Mouse (Mus musculus) lung, adult 10 weeks (tissue): ENCODE results near the gene Fhod1. TPM values are rescaled to one million over a fixed set of nuclear protein-coding genes. Genes with fewer than 3 reads are reported as not detected.

ENCODE experiments used
- polyA plus RNA-seq: library from polyadenylated mRNA; stranded (reverse); fragments of 350-450 nt; fragmentation: Illumina TruSeq; extraction: RNeasy Lipid Tissue Mini Kit (QIAGEN cat#74804); gene quantifications from one replicate; pipeline ENCODE4 v1.2.3, GENCODE M21; 2014; ENCODE audit warnings: low read depth, low replicate concordance; ENCODE audit not compliant: insufficient read depth

Gene Fhod1
- polyA plus RNA-seq, result 28.9 TPM

GRCm38 (mm10) chr8:105347428-105348221, at the start of gene Fhod1:
Gene Fhod1, minus strand, starts transcription at chr8:105347953.

GRCm38 (mm10) chr8:105373032-105373431, 25.3 kb upstream of the Fhod1 start, which contains the start of gene Plekhg4:
Gene Plekhg4, plus strand, starts transcription at chr8:105373274.

GRCm38 (mm10) chr8:105348450-105349095, 820 bp upstream of the Fhod1 start, which contains the start of gene Slc9a5:
Gene Slc9a5, plus strand, starts transcription at chr8:105348843.

GRCm38 (mm10) chr8:105326141-105326672, 21.5 kb downstream of the Fhod1 start, which contains the start of the genes Lrrc29 and Tmem208:
Gene Lrrc29, minus strand, starts transcription at chr8:105326278.
Gene Tmem208, plus strand, starts transcription at chr8:105326354.

GRCm38 (mm10) chr8:105305211-105306145, 42.3 kb downstream of the Fhod1 start, which contains the start of gene Elmo3:
Gene Elmo3, plus strand, starts transcription at chr8:105305601.

GRCm38 (mm10) chr8:105297511-105298192, 50.1 kb downstream of the Fhod1 start, which contains the start of gene E2f4:
Gene E2f4, plus strand, starts transcription at chr8:105297663.

GRCm38 (mm10) chr8:105295895-105296573, 51.7 kb downstream of the Fhod1 start, which contains the start of gene Exoc3l:
Gene Exoc3l, minus strand, starts transcription at chr8:105296101.

GRCm38 (mm10) chr8:105289805-105290460, 57.8 kb downstream of the Fhod1 start, which contains the start of gene 4931428F04Rik:
Gene 4931428F04Rik, minus strand, starts transcription at chr8:105289864.

Other genes with a start within 250 kb of the Fhod1 start
- gene Ces4a, start 216.2 kb downstream of the Fhod1 start, polyA plus RNA-seq, result not detected
- 23.6 TPM for gene Cbfb, start 177.3 kb downstream of the Fhod1 start, polyA plus RNA-seq
- 38.2 TPM for gene D230025D16Rik, start 122.8 kb downstream of the Fhod1 start, polyA plus RNA-seq
- 8.7 TPM for gene B3gnt9, start 92.8 kb downstream of the Fhod1 start, polyA plus RNA-seq
- 16.5 TPM for gene Tradd, start 83.3 kb downstream of the Fhod1 start, polyA plus RNA-seq
- 4.6 TPM for gene Fbxl8, start 83.3 kb downstream of the Fhod1 start, polyA plus RNA-seq
- 7.8 TPM for gene Hsf4, start 78.2 kb downstream of the Fhod1 start, polyA plus RNA-seq
- gene Nol3, start 71.8 kb downstream of the Fhod1 start, polyA plus RNA-seq, result 8.8 TPM
- gene 4931428F04Rik, start 58.1 kb downstream of the Fhod1 start, polyA plus RNA-seq, result 1.3 TPM
- 11.1 TPM for gene Exoc3l, start 51.9 kb downstream of the Fhod1 start, polyA plus RNA-seq
- 36.6 TPM for gene E2f4, start 50.3 kb downstream of the Fhod1 start, polyA plus RNA-seq
- gene Elmo3, start 42.4 kb downstream of the Fhod1 start, polyA plus RNA-seq, result 14.7 TPM
- 1.3 TPM for gene Lrrc29, start 21.7 kb downstream of the Fhod1 start, polyA plus RNA-seq
- gene Tmem208, start 21.6 kb downstream of the Fhod1 start, polyA plus RNA-seq, result 113 TPM
- 1.9 TPM for gene Slc9a5, start 890 bp upstream of the Fhod1 start, polyA plus RNA-seq
- 0.29 TPM for gene Plekhg4, start 25.3 kb upstream of the Fhod1 start, polyA plus RNA-seq
- gene Kctd19, start 65.5 kb upstream of the Fhod1 start, polyA plus RNA-seq, result 0.21 TPM
- 6.2 TPM for gene Lrrc36, start 65.6 kb upstream of the Fhod1 start, polyA plus RNA-seq
- 588 TPM for gene Tppp3, start 123.6 kb upstream of the Fhod1 start, polyA plus RNA-seq
- 33.8 TPM for gene Zdhhc1, start 148.9 kb upstream of the Fhod1 start, polyA plus RNA-seq
- gene Hsd11b2, start 170.8 kb upstream of the Fhod1 start, polyA plus RNA-seq, result 0.74 TPM
- gene Atp6v0d1, start 218.1 kb upstream of the Fhod1 start, polyA plus RNA-seq, result 95.5 TPM